Mouse (Mus musculus): Measurements from ENCODE around the gene Tmem176b.
"Not testable (repeated sequence)": the region's sequence is repeated elsewhere in the genome, so short reads cannot be mapped to it uniquely, and the experiment has no call there.

Gene Tmem176b

DNA sequence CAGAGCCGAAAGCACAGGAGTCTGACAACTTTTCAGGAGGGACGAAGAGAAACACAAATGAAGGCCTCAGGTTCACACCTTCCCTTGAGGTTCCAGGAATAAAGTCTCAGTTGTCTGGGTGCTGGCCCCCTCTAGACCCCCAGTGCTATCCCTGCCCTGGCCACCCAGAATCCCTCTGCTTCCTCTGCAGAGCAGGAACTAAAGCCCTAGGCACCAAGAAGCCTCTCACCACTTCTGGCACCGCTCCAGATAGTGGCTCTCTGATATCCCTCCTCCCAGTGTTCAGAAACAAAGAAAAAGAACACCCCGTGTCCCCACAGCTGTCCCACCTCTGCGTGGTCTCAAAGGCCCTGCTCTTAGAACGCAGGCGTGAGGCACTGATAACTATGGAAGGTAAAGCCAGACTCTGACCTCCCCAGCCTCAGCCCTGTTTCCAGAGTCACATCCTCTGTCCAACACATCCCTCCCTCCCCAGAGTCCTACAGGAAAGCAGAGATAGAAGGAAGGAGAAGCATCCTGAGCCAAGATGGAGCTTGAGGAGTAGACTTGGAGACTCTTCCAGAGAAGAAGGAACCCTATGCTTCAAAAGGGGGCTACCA lies 826 bp downstream of the Tmem176b start, which contains the start of gene Tmem176a:
TSS of gene Tmem176a (plus strand) at position 549 of the 599 bp plus-strand sequence.
- peak; percentile 80 for DNase-seq

DNA sequence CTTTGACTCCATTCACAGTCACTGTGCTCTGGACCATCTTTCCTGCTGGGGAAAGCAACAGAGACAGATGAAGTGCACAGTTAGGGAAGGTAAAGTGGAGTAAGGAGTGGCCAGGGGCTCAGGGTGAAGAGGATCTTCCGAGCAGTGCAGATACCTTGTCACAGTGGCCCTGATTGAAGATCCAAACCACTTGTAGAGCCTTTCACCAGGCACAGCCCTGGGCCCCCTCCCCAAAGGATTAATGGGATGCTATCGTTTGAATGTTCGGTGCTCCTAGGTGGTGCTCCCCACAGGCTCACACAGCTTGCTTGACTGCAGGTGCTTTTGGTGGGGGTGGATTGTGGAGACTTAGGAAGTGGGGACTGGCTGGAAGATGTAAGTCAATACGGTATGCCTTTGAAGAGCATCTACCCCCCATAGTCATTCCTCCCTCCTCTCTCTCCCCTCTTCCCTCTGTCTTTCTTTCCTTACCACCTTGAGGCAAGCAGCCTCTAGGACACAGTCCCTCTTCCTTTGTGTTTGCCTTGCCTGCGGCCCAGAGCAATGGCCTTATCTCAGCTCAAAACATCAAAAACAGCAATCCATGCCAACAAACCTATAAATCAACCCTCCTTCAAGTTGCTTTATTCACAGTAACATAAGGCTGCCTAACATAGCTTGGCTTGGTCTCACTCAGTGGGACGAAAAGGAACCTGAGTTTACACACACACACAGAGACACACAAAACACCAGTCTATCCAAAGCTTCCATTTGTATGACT lies 2.8 kb downstream of the Tmem176b start:
- no peak for DNase-seq

DNA sequence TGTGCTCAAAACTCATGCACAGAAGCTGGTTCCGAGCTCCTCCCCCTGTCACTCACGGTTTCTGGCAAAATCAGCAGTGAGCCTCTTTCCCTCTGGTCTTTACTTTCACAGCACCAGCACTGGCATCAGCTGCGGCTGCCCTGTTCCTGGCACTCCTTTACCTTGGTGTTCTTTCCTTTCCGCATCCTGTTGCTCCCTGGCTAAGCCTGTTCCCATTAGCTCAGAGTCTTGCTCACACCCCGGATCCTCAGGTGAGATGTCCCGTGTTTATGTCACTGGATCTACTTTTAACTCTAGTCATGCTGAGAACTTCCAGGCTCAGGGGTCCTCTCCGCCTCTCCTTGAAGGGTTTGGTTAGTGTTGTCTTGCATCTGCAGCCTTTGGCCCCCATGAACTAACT lies 3.8 kb downstream of the Tmem176b start:
- DNase-seq, result no peak

DNA sequence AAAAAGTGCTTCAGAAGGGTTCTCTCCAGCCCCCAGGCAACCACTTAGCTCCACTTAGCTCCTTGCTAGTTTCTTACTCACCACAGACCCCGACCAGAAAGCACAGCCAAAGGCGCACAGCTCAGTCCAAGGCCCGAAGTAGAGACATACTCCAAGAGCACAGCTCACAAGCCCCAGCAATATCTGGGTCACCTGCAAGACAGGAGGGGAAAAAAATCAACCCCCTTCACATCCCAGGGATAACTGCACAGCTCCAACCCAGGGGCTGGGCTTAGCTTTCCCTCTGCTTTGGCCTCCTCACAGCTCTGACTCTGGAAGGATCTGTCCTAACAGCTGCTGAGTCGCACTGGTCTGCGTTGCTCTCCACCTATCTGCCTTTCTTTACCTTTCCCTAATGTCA lies 5.2 kb downstream of the Tmem176b start:
- DNase-seq, result no peak

DNA sequence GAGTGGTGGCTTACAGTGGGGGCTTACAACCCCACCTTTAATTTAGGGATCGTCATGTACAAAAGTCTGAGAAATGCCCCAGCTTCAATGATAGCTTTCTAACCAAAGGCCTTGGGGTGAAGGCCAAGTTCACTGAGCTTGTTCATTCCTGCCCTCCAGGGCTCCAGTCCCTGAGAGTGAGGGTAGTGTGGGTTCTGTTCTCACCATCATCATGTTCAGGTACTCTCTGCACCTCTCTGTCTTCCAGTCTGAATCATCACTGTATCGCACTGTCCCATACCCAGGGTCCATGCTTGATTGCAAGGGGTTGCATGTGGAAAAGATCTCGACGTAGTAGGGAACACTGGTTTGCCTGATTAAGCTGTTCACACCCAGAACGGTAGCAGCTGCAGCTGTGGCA lies 6.1 kb downstream of the Tmem176b start:
- no peak for DNase-seq

DNA sequence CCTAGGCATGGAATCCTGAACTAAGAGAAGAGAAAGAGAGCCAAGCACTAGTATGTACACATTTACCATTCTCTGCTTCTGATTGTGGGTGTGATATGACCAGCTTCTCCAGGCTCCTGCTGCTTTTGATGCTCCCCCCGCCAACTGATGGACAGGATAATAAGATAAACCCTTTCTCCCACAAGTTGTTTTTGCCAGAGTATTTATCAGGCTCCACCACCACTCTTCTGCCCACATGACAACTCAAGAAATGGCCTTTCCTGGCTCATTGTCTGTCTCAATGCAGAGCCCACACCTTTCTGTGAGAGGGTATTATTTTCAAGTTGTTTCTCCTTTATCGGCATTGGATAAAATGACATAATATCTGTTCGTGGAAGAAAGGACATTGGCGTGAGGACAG lies 7.8 kb downstream of the Tmem176b start:
- DNase-seq, result no peak

DNA sequence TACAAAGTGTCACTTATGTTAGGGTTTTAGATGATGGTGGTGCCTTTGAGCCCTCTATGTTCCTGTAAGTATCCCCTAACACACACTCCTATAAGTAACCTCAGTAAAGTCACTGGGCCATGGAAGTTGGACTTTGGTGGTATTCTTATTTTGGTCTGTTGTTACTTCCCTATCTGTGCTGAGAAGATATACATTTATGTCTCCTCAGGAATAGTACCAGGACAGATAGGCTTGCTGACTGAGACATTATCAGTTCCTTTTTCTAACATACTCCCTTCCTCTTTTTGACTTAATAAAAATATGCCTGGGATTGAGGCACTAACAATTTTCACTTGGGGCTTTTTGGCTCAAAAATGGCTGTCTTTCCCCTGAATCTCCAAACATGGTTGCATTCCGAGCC lies 8.9 kb downstream of the Tmem176b start:
- DNase-seq, result no peak

- DNase-seq, result no peak
These were observed 10.2 kb downstream of the Tmem176b start for GRCm38 (mm10) chr6:48831141-48831540.

- DNase-seq, result no peak
These were observed 11.1 kb downstream of the Tmem176b start for GRCm38 (mm10) chr6:48830241-48830640.

- DNase-seq, result no peak
These were observed 11.6 kb downstream of the Tmem176b start for GRCm38 (mm10) chr6:48829651-48830050.

GRCm38 (mm10) chr6:48828976-48829375 lies 12.3 kb downstream of the Tmem176b start:
- no peak for DNase-seq

GRCm38 (mm10) chr6:48825016-48825415 lies 16.3 kb downstream of the Tmem176b start:
- peak; percentile 51 for DNase-seq

DNA sequence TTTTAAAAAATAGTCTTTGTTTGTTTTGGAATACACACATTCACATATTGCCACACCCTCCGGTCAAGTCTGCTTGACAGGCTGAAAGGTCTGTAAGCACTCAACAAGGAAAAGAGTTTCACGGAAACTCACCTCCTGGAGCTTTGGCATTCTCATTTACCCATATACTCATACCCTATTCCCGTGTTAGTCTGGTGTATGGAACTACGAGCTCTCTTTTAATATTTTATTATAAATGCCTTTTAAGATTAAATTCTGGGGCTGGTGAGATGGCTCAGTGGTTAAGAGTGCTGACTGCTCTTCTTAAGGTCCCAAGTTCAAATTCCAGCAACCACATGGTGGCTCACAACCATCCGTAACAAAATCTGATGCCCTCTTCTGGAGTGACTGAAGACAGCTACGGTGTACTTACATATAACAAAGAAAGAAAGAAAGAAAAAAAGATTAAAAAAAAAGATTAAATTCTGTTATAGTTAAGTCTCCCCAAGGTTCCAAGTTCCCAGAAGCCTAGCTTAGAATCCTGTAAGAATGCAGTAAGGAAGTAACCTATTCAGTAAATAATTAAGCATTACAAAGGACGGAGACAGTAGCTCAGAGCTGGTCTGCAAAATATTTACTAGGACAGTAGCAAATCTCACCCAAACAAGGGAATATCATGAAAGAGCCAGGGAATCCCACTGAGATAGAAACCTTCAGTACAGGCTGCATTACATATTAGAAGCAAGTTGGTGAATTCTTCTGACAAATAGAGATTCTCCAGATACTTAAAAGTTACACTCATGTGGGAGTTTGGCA lies 19.1 kb downstream of the Tmem176b start:
- DNase-seq, result not testable (repeated sequence)

DNA sequence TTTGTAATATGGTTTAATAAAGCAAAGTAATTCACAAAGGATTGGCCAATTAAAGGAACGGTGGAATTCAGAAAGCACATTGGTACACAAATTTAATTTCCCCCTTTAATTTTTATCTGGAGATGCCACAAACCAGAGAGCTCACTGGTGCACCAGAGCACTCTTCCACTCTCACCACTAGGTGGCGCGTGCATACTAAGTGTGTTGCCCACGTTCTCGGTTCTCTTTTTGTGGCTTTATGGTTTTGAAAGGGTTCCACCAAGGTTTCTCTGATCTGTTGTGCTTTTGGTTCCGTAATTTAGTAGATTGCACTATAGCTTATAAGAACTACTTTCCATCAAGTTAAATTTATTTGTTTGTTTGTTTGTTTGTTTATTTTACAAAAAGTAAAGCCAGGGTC lies 23.5 kb downstream of the Tmem176b start:
- peak; percentile 90 for DNase-seq

GRCm38 (mm10) chr6:48815013-48815412 lies 26.3 kb downstream of the Tmem176b start:
- DNase-seq, result no peak

DNA sequence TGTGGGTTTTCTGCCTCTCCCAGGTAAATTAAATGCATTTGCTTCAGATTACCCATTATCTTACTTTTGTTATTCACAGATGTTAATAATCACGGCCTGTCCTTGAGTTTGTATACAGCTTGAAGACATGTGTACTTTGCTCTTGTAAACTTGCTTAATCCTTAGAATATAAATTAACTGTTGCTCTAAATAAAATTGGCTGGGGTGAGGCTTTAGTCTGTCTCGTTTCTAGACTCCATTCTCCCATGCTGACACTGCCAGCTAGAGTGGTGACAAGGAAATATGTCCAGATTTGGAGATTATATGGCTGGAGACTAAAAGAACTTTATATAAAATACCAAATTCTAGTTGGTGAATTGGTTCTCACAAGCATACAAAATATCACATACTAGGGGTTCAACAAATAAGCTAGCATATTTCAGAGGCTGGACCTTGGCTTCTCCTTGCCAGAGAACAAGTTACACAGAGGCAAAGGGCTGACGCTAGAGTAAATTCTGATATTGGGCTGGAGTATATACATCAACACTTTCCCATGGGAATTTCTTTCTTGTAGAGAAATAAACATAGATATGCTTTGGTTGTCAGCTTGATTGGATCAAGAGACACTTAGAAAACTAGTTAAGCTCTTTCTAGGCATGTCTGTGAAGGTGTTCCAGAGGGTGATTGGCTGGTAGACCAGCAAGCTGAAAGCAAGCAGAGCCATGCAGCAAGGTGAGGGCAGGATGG lies 31.6 kb downstream of the Tmem176b start:
- DNase-seq, result no peak

DNA sequence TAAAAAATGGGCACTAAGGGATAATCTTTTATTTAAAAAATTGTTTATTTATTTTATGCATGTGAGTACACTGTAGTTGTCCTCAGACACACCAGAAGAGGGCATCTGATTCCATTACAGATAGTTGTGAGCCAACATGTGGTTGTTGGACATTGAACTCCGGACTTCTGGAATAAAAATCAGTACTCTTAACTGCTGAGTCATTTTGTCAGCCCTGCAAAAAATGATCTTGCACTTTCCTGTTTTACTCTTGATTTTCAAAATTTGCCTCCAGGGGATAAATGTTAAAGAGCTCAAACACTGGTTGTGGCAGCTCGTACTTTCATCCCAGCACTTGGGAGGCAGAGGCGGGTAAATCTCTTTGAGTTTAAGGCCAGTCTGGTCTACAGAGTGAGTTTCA lies 34.5 kb downstream of the Tmem176b start:
- no peak for DNase-seq

- peak; percentile 49 for DNase-seq
These were observed 37.0 kb downstream of the Tmem176b start for GRCm38 (mm10) chr6:48804346-48804745.

- DNase-seq, result no peak
These were observed 37.8 kb downstream of the Tmem176b start for GRCm38 (mm10) chr6:48803406-48804051.

DNA sequence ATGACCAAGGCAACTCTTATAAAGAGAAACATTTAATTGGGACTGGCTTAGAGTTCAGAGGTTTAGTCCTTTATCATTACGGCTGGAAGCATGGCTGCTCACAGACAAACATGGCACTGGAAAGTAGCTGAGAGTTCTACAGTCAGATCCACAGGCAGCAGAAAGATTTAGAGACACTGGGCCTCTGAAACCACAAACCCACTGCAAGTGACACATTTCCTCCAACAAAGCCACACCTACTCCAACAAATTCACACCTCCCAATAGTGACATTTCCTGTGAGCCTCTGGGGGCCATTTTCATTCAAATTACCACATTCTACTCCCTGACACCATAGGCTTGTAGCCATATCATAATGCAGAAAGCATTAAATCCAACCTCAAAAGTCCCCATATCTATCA lies 39.4 kb downstream of the Tmem176b start:
- no peak for DNase-seq

- no peak for DNase-seq
These were observed 53.4 kb downstream of the Tmem176b start for GRCm38 (mm10) chr6:48787867-48788266.

DNA sequence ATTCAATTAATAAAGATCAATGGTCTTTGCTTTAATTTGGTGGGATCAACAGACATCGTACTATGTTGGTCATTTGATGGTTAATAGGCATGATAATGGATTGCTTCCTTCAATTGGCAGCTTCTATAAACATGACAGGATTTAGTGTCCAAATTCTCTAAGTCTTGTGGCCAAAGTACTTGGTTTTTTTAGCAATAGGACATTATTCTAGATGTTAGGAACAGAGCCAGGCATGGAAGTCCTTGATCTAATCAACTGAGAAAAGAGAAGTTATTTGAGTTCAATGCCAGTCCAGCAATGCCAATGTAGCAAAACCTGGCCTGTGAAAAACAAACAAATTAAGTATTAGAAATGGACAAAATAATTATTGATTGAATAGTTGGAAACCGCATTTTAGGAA lies 55.7 kb downstream of the Tmem176b start:
- no peak for DNase-seq

GRCm38 (mm10) chr6:48785189-48785588 lies 56.1 kb downstream of the Tmem176b start:
- peak; percentile 42 for DNase-seq
